Mouse (Mus musculus): ENCODE data around the gene Gm6793.
A peak's percentile ranks its signal among the peaks of the same experiment; 100 is the strongest.

The Gm6793 gene

GRCm38 (mm10) chr8:112014936-112015335 lies at the start of gene Gm6793:
TSS of gene Gm6793 (minus strand) at chr8:112015036.
- no peak for DNase-seq (ENCODE audit: low read depth, low spot score)

GRCm38 (mm10) chr8:112061372-112061771 lies 46.5 kb upstream of the Gm6793 start:
- no peak for DNase-seq (ENCODE audit: low read depth, low spot score)

- no peak for DNase-seq (ENCODE audit: low read depth, low spot score)
These were observed 39.6 kb upstream of the Gm6793 start for GRCm38 (mm10) chr8:112054456-112054855.

GRCm38 (mm10) chr8:112051537-112051936 lies 36.7 kb upstream of the Gm6793 start:
- DNase-seq (ENCODE audit: low read depth, low spot score): no peak

- no peak for DNase-seq (ENCODE audit: low read depth, low spot score)
These were observed 35.1 kb upstream of the Gm6793 start for GRCm38 (mm10) chr8:112049984-112050383.

- DNase-seq (ENCODE audit: low read depth, low spot score): no peak
These were observed 33.5 kb upstream of the Gm6793 start for GRCm38 (mm10) chr8:112048293-112048692.

GRCm38 (mm10) chr8:112045896-112046295 lies 31.1 kb upstream of the Gm6793 start:
- DNase-seq (ENCODE audit: low read depth, low spot score): peak; percentile 40

GRCm38 (mm10) chr8:112045182-112045581 lies 30.3 kb upstream of the Gm6793 start:
- no peak for DNase-seq (ENCODE audit: low read depth, low spot score)

GRCm38 (mm10) chr8:112037521-112037920 lies 22.7 kb upstream of the Gm6793 start:
- DNase-seq (ENCODE audit: low read depth, low spot score): no peak

GRCm38 (mm10) chr8:112034603-112035002 lies 19.8 kb upstream of the Gm6793 start:
- peak; percentile 52 for DNase-seq (ENCODE audit: low read depth, low spot score)

GRCm38 (mm10) chr8:112033071-112033470 lies 18.2 kb upstream of the Gm6793 start:
- DNase-seq (ENCODE audit: low read depth, low spot score): no peak

- DNase-seq (ENCODE audit: low read depth, low spot score): no peak
These were observed 15.8 kb upstream of the Gm6793 start for GRCm38 (mm10) chr8:112030663-112031062.

GRCm38 (mm10) chr8:112029455-112029854 lies 14.6 kb upstream of the Gm6793 start:
- DNase-seq (ENCODE audit: low read depth, low spot score): no peak

- no peak for DNase-seq (ENCODE audit: low read depth, low spot score)
These were observed 3.0 kb downstream of the Gm6793 start for GRCm38 (mm10) chr8:112011816-112012242.

GRCm38 (mm10) chr8:112010997-112011815 lies 3.6 kb downstream of the Gm6793 start, which contains the start of the genes Kars and Terf2ip:
TSS of gene Kars (minus strand) at chr8:112011323.
TSS of gene Terf2ip (plus strand) at chr8:112011398.
- DNase-seq (ENCODE audit: low read depth, low spot score): peak; percentile 92

GRCm38 (mm10) chr8:112009558-112009957 lies 5.3 kb downstream of the Gm6793 start:
- no peak for DNase-seq (ENCODE audit: low read depth, low spot score)

- no peak for DNase-seq (ENCODE audit: low read depth, low spot score)
These were observed 7.2 kb downstream of the Gm6793 start for GRCm38 (mm10) chr8:112007669-112008068.

GRCm38 (mm10) chr8:112005601-112006000 lies 9.2 kb downstream of the Gm6793 start:
- peak; percentile 34 for DNase-seq (ENCODE audit: low read depth, low spot score)

GRCm38 (mm10) chr8:112004754-112005153 lies 10.1 kb downstream of the Gm6793 start:
- no peak for DNase-seq (ENCODE audit: low read depth, low spot score)

GRCm38 (mm10) chr8:111992703-111993039 lies 22.2 kb downstream of the Gm6793 start:
- DNase-seq (ENCODE audit: low read depth, low spot score): no peak

GRCm38 (mm10) chr8:111992013-111992702 lies 22.7 kb downstream of the Gm6793 start, which contains the start of gene Adat1:
TSS of gene Adat1 (minus strand) at chr8:111992302.
- DNase-seq (ENCODE audit: low read depth, low spot score): peak; percentile 78

GRCm38 (mm10) chr8:111991278-111991677 lies 23.6 kb downstream of the Gm6793 start:
- no peak for DNase-seq (ENCODE audit: low read depth, low spot score)

- DNase-seq (ENCODE audit: low read depth, low spot score): peak; percentile 65
These were observed 24.9 kb downstream of the Gm6793 start for GRCm38 (mm10) chr8:111989911-111990310.
